Mouse (Mus musculus): Measurements from ENCODE around the gene Kdf1. TPM values are rescaled to one million over a fixed set of nuclear protein-coding genes. Genes with fewer than 3 reads are reported as not detected.

Kdf1 gene
- polyA plus RNA-seq (2012), result not detected in 2 replicates

DNA sequence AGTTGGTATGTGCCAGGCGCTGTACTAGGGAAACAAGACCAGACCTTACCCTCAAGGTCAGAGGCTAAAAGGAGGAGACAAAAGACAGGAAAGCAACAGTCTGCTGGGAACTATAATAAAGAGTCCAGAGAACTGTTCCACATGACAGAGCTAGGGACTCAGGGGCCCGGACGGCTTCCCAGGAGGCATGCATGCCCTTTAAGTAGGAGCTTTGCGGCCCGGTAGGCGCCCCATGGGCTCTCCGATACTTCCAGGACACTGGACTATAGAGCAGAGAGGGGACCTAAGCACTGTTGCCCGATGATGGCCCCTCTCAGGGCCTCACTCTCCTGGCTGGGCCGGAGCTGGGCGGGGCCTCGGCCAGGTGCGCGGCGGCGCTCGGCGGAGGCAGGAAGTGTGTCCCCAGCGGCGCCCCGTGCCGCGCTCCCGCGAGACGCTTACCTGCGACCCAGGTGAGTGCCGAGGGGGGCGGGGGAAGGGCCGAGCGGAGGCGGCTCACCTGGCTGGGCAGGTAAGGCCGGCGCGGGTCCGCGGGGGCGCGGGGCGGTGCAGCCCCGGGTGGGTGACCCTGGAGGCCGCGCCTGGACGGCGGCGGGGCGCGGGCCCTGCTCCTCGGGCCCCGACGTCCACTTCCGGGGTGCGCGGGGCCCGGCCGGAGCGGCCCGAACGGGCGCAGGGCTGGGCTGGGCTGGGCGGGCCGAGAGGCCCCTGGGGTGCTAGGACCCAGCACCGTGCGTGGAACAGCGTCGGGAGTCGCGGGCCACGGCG is at the start of gene Kdf1:
Kdf1 (plus strand) TSS at position 363 of the 768 bp plus-strand sequence.
- no peak for TF ChIP-seq GATA1 (IDR thresholded peaks at IDR 0.05; ENCODE audit: low read length)

GRCm38 (mm10) chr4:133469122-133469521 is 49.6 kb upstream of the Kdf1 start:
- TF ChIP-seq GATA1 (IDR thresholded peaks at IDR 0.05; ENCODE audit: low read length), result no peak

- TF ChIP-seq GATA1 (IDR thresholded peaks at IDR 0.05; ENCODE audit: low read length), result no peak
These were observed 47.5 kb upstream of the Kdf1 start for GRCm38 (mm10) chr4:133471135-133471821.

GRCm38 (mm10) chr4:133473833-133474232 is 44.9 kb upstream of the Kdf1 start:
- TF ChIP-seq GATA1 (IDR thresholded peaks at IDR 0.05; ENCODE audit: low read length), result no peak

DNA sequence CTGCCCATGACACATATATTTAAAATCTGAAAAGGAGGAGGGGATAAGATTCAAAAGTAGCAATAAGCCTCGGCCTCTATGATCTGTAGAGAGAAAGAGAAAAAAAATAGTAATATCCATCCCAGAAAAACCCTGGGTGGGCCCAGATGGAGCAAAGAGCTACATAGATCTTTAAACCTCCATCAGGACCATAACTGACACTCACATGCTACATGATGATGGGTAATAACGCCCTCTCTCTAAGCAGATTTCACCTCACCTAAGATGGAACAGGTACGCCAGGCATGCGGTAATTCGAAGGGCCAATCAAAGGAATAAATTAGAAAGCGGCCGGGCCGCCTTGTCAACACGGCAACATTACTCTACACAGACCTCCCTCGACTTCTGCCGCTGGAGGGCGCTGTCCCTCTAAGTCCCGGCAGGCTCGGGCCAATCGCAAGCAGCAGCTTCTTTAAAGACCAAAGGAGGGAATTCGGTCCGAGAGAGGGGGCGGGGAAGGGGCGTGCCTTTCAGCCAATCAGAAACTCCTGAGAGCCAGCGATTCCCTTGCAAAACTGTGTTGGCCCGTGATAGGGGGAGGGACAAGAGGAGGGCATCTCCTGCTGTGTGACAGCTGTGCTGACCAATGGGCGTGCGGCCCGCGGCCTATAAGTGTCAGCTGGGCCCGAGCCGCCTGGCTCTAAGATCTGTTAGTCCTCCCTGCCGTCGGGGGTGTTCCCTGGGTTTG is 39.1 kb upstream of the Kdf1 start, which contains the start of gene Tent5b:
Tent5b (plus strand) TSS at position 675 of the 727 bp plus-strand sequence.
- no peak for TF ChIP-seq GATA1 (IDR thresholded peaks at IDR 0.05; ENCODE audit: low read length)

GRCm38 (mm10) chr4:133480185-133480537 is 38.6 kb upstream of the Kdf1 start:
- TF ChIP-seq GATA1 (IDR thresholded peaks at IDR 0.05; ENCODE audit: low read length), result no peak

DNA sequence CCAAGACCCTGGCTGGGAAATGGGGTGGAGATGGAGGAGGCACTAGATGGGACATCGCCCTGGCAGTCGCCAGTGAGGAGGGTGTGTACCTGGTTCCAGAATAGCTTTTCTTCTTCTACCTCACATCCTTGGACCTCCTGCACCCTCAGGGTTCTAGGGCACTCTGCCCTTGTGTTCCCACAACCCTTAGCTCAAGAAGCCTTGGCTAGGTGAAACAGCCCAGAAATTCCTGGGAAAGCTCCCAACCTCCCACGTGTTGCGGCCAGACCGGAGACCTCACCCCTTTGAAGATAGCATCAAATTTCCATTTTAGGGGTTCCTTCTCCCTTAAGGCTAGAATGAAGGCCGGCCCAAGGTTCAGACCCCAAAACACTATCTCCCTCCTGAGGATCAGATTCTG is 38.0 kb upstream of the Kdf1 start:
- no peak for TF ChIP-seq GATA1 (IDR thresholded peaks at IDR 0.05; ENCODE audit: low read length)

- TF ChIP-seq GATA1 (IDR thresholded peaks at IDR 0.05; ENCODE audit: low read length), result no peak
These were observed 37.3 kb upstream of the Kdf1 start for GRCm38 (mm10) chr4:133481488-133481887.

GRCm38 (mm10) chr4:133482479-133482878 is 36.3 kb upstream of the Kdf1 start:
- TF ChIP-seq GATA1 (IDR thresholded peaks at IDR 0.05; ENCODE audit: low read length), result no peak

- TF ChIP-seq GATA1 (IDR thresholded peaks at IDR 0.05; ENCODE audit: low read length), result no peak
These were observed 34.3 kb upstream of the Kdf1 start for GRCm38 (mm10) chr4:133484266-133485025.

- TF ChIP-seq GATA1 (IDR thresholded peaks at IDR 0.05; ENCODE audit: low read length), result no peak
These were observed 32.9 kb upstream of the Kdf1 start for GRCm38 (mm10) chr4:133485691-133486425.

DNA sequence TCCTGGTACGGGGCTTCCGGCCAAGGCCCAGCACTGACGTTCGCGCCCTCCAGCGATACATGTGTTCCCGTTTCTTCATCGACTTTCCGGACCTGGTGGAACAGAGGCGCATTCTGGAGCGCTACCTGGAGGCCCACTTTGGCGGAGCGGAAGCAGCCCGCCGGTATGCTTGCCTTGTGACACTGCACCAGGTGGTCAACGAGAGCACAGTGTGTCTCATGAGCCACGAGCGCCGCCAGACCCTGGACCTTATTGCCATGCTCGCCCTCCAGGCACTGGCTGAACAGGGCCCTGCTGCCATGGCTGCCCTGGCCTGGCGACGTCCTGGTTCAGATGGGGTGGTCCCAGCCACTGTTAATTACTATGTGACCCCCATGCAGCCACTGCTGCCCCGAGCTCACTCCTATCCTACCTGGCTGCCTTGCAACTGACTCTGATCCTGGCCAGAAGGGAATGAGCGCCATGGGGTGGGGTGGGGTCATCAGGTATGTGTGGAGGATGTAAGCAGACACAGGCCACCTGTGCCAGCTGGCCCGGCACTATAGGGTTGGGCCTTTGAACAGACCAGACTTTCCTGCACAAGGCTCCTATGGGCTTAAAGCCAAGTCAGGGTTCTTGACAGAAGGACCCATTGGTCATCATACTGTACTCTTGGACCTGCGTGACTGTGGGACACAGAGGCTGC is 31.9 kb upstream of the Kdf1 start:
- no peak for TF ChIP-seq GATA1 (IDR thresholded peaks at IDR 0.05; ENCODE audit: low read length)

DNA sequence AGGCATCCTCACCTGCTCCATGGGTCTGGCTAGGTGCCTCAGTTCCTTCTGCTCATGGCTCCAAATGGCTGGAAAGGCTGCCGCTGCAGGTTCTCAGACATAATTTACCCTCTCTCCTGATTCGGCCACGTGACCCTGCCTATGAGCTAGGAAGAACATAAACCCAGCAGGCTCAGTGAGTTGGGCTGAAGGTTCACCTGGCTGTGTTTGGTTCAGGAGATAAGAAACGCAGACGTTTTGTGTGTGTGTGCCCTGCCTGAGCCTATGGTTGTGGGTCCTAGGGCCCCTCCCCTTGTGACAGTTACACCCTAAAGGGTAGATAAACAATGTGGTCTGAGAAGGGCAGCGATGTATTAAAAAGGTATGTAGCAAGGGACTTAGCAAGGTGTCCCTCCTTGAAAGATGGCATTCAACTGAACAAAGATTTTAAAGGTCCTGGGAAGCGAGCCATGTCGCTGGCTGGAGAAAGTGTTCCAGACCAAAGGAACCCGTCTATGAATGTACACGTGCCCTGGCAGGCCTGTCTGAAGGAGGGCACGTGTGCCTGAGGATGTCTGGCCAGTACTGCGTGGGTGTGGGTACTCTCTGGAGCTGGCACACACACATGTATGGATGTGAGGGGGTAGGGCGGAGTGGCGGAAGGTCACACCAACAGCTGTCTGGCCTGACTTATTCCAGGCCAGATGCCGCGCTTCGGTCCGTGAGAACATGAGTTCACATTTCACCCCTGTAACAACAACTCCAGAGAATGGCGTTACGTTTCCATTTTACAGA is 30.0 kb upstream of the Kdf1 start:
- TF ChIP-seq GATA1 (IDR thresholded peaks at IDR 0.05; ENCODE audit: low read length), result no peak
